Mouse (Mus musculus) intestine, embryonic 16.5 days (tissue): ENCODE measurements around the gene Ifitm2. TPM values are rescaled to one million over a fixed set of nuclear protein-coding genes. Genes with fewer than 3 reads are reported as not detected.
A peak's percentile ranks its signal among the peaks of the same experiment; 100 is the strongest.
"Not testable (repeated sequence)": the region's sequence is repeated elsewhere in the genome, so short reads cannot be mapped to it uniquely, and the experiment has no call there.

Experiments used
- ATAC-seq: fragments of 200-750 bp; cut with Nextera tagmentation; 2 replicates; pipeline ENCODE4 v1.8.0; 2017; ENCODE audit warnings: moderate TSS enrichment, moderate library complexity
- H3K27ac ChIP-seq: fragments of 300-500 bp; sonication (generic); 2 replicates; pipeline ENCODE4 v1.5.1; 2014; ENCODE audit warnings: mild to moderate bottlenecking, low read length
- H3K27me3 ChIP-seq: fragments of 300-500 bp; sonication (generic); replicated peaks from 2 replicates; pipeline ENCODE4 v1.6.1; 2014; ENCODE audit warnings: low read length, control low read depth, mixed read lengths; ENCODE audit not compliant: control insufficient read depth, insufficient read depth
- H3K36me3 ChIP-seq: fragments of 300-500 bp; sonication (generic); 2 replicates; pipeline ENCODE4 v1.6.1; 2014; ENCODE audit warnings: low read length, control low read depth; ENCODE audit not compliant: control insufficient read depth, insufficient read depth
- H3K4me1 ChIP-seq: fragments of 300-500 bp; sonication (generic); 2 replicates; pipeline ENCODE4 v1.6.1; 2014; ENCODE audit warnings: low read length, control low read depth, mixed read lengths; ENCODE audit not compliant: control insufficient read depth, insufficient read depth
- H3K4me2 ChIP-seq: fragments of 300-500 bp; sonication (generic); 2 replicates; pipeline ENCODE4 v1.6.1; 2014; ENCODE audit warnings: low read depth, low read length, control low read depth
- H3K4me3 ChIP-seq: fragments of 300-500 bp; sonication (generic); 2 replicates; pipeline ENCODE4 v1.5.1; 2014; ENCODE audit warnings: mild to moderate bottlenecking, low read length
- H3K9ac ChIP-seq: fragments of 300-500 bp; sonication (generic); 2 replicates; pipeline ENCODE4 v1.6.1; 2014; ENCODE audit warnings: low read depth, low read length
- H3K9me3 ChIP-seq: fragments of 300-500 bp; sonication (generic); 2 replicates; pipeline ENCODE4 v1.6.1; 2016; ENCODE audit warnings: low read length, control low read depth; ENCODE audit not compliant: control insufficient read depth
- WGBS: fragments of 180-500 bp; shearing (Covaris S2); extraction: QIAGEN DNeasy Blood & Tissue Kit; methylation state at CpG from one replicate; pipeline ENCODE4 v1.1.7; 2014; 5-methylcytosine and 5-hydroxymethylcytosine counted together
- polyA plus RNA-seq: library from polyadenylated mRNA; unstranded; fragments of >200 nt; fragmentation: Nextera tagmentation; extraction: Ambion mirVana; gene quantifications from 2 replicates; pipeline ENCODE4 v1.2.1, GENCODE M21; 2015

Gene Ifitm2
- polyA plus RNA-seq, 1 experiment from 2014 or later, result 1,252 TPM

DNA sequence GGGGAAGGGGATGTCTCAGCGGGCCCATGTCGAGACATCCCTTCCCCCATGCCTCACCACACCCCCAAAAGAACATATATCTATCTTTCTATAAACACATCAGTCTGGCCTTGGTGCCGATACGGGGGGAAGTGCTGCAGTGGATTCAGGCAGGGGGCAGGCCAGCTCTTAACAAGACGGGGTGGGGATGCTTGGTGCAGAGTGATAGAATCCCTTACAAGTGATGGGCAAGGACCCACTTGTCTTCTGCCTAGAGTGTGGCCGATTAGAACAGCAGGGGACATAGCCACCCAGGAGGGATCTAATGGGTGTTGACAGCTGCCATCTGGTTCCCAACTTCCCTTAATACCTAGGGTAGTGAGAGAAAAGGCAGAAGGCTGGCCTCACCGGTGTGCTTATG is 15.1 kb upstream of the Ifitm2 start:
- ATAC-seq, result 0 out of 2 replicates have a peak, but pooled peaks have one; percentile 11

DNA sequence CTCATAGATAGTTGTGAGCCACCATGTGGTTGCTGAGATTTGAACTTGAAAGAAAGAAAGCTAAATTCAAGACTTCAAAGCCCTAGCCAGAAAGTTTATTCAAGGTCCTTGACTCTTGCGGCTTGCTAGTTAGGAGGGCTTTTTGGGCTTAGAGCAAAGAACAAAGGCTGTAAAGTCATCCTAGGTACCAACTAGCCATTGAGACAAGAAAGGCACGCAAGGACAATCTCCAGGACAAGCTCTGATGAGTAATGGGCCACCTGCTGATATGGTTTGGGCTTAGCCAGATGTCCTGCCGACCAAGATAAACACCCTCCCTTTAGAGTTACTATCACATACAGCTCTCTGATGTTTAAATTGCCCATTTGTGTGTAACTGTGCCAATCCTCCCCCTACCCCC is 12.9 kb upstream of the Ifitm2 start:
- H3K4me1 ChIP-seq, result peaks cover 30% of the 10 kb centered on the region
- peak overlapping the region; percentile 51 for H3K4me2 ChIP-seq
- peak overlapping the region; percentile 17; the same call in 1 of the 2 replicates for H3K4me3 ChIP-seq
- H3K27ac ChIP-seq, ATAC-seq, H3K27me3 ChIP-seq, H3K36me3 ChIP-seq, H3K9me3 ChIP-seq: not testable (repeated sequence)
- 0 out of 2 replicates have a peak overlapping the region, but pooled peaks have one; percentile 3 for H3K9ac ChIP-seq
- 33% methylated on average over 3 of the region's 3 CpGs for WGBS

More for the DNA sequence above, 15.1 kb upstream of the Ifitm2 start:
- H3K9ac ChIP-seq, result 0 out of 2 replicates have a peak overlapping the region, but pooled peaks have one; percentile 2
- 39% methylated on average over 7 of the region's 7 CpGs for WGBS
- H3K4me1 ChIP-seq, result peaks cover 36% of the 10 kb centered on the region
- H3K36me3 ChIP-seq, result no peaks in the 10 kb centered on the region
- H3K4me2 ChIP-seq, result no peak overlapping the region
- H3K27ac ChIP-seq, result peak overlapping the region; percentile 92
- H3K27me3 ChIP-seq, result no peaks in the 10 kb centered on the region
- no peak overlapping the region for H3K4me3 ChIP-seq
- H3K9me3 ChIP-seq, result no peaks in the 10 kb centered on the region

DNA sequence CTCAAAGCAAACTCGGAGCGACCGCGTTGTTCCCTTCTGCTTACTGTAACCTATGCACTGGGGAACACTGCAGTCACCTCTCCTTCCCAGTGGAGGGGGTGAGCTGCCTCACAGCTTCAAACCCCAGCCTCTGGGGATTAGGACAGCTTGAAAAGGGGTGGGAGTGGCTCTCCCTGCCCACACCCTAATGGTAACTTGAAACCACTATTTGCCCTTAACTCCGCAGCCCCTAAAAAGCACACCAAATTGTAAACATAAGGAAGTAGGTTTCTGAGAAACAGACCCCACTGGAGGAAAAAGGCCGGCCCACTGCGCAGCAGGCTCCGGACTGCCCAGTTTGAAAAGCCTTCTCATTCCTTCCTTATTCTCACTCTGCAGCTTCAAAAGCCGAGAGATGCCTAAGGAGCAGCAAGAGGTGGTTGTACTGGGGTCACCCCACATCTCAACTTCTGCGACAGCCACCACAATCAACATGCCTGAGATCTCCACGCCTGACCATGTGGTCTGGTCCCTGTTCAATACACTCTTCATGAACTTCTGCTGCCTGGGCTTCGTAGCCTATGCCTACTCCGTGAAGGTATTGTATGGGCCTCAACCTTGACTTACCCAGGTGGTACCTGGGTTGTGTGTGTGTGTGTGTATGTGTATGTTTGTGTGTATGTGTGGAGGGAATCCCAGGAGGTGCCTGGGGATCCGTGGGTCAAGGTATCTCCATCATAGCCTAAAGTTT is 12.2 kb upstream of the Ifitm2 start:
- no peaks in the 10 kb centered on the region for H3K27me3 ChIP-seq
- H3K36me3 ChIP-seq, result no peaks in the 10 kb centered on the region
- peak overlapping the region; percentile 51 for H3K4me2 ChIP-seq
- H3K9me3 ChIP-seq, result no peaks in the 10 kb centered on the region
- peak overlapping the region; percentile 53; the same call in 1 of the 2 replicates for H3K9ac ChIP-seq
- 8% methylated on average over 14 of the region's 14 CpGs for WGBS
- H3K4me3 ChIP-seq, result peak overlapping the region; percentile 34
- H3K4me1 ChIP-seq, result peaks cover 23% of the 10 kb centered on the region
- peak; percentile 61 for ATAC-seq
- peak overlapping the region; percentile 65 for H3K27ac ChIP-seq

DNA sequence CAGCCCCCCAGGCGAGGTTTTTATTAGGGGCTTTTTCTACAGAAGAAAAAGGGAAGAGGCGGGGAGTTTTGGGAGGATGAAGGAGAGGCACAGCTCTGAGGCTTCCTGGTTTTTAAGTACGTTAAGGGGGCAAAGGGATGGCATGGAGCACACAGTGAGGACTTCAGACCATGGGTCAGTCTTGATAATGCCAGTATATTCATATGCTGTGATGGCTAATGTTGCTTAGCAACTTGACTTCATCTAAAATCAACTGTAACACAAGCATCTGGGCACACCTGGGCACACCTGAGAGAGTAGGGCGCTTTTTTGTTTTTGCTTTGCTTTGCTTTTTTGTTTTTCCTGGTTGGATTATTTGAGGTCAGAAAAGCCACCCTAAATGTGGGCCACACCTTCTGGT is 11.1 kb upstream of the Ifitm2 start, which contains the start of gene Ifitm1:
TSS of gene Ifitm1 (plus strand) at position 301 of the 400 bp plus-strand sequence.
- Histone ChIP-seq H3K27me3 (no peaks in the 10 kb centered on the region), H3K4me2 (no peak within 1 kb of the TSS), H3K36me3 (no peaks in the 10 kb centered on the region), H3K27ac (peak within 1 kb of the TSS; percentile 64), H3K9me3 (no peaks in the 10 kb centered on the region), H3K9ac (peak within 1 kb of the TSS; percentile 53; the same call in 1 of the 2 replicates), H3K4me1 (peaks cover 20% of the 10 kb centered on the region), H3K4me3 (peak within 1 kb of the TSS; percentile 34)
- ATAC-seq, result no peak
- 93% methylated on average over 4 of the region's 4 CpGs for WGBS

DNA sequence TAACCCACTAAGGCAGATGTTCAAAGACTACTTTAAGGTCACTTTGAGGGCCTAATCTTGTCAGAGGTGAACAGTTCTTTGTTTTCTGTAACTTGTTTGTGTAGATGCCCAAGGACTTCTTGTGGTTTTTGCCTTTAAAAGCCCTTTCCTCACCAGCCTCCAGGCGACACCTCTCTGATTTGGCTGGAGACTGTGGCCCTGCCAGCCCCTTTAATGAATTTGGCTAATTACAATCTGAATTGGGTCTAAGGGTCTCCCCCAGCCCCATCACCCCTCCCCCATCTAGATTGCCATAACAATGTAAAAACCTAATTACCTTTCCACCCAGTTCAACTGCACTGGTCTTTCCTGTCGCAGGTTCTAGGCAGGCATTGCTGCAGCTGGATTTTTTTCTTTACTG is 6.9 kb upstream of the Ifitm2 start:
- Histone ChIP-seq H3K4me3 (no peak overlapping the region), H3K4me2 (no peak overlapping the region), H3K27me3 (no peaks in the 10 kb centered on the region), H3K36me3 (no peaks in the 10 kb centered on the region), H3K9ac (no peak overlapping the region), H3K9me3 (no peaks in the 10 kb centered on the region), H3K4me1 (0 out of 2 replicates have a peak, but pooled peaks cover under 1% of the 10 kb centered on the region), H3K27ac (no peak overlapping the region)
- 79% methylated on average over 2 of the region's 2 CpGs for WGBS
- no peak for ATAC-seq

DNA sequence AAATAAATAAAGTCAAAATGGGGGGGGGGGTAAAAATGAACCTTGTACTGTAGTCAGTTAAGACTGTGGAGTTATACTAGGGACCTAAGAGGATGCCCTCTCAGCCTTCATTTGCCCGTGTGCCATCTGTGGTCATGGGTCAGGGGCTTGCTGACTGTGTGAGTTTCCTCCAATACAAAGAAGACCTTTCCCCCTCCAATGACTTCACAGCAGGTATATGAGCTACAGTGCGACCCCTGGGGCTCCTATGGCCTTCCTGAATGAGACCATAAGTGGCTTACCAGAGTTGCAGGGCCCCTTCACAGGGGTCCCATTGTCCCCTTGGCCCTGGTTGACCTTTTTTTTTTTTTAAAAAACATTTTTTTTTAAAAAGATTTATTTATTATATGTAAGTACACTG is 5.6 kb upstream of the Ifitm2 start:
- peaks cover 8% of the 10 kb centered on the region for H3K4me1 ChIP-seq
- H3K36me3 ChIP-seq, result no peaks in the 10 kb centered on the region
- no peak for ATAC-seq
- H3K27ac ChIP-seq, result no peak overlapping the region
- no peaks in the 10 kb centered on the region for H3K9me3 ChIP-seq
- no peaks in the 10 kb centered on the region for H3K27me3 ChIP-seq
- no peak overlapping the region for H3K9ac ChIP-seq
- WGBS, result 92% methylated on average over 2 of the region's 2 CpGs
- no peak overlapping the region for H3K4me2 ChIP-seq
- no peak overlapping the region for H3K4me3 ChIP-seq

DNA sequence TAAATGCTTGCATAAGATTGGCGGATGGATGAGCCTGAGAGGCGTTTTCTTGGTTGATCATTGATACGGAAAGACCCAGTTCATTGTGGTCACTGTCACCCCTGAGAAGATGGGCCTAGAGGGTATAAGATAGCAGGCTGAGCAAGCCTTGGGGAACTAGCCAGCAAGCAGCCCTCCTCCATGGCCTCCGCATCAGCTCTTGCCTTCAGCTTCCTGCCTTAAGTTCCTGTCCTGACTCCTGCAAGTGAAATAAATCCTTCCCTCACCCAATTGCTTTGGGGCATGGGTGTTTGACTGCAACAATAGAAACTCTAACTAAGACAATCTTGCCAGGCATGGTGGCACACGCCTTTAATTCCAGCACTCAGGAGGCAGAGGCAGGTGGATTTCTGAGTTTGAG is 4.2 kb upstream of the Ifitm2 start:
- Histone ChIP-seq H3K36me3 (no peaks in the 10 kb centered on the region), H3K27ac (no peak overlapping the region), H3K9me3 (no peaks in the 10 kb centered on the region), H3K4me3 (no peak overlapping the region), H3K4me1 (peaks cover 12% of the 10 kb centered on the region), H3K9ac (no peak overlapping the region), H3K27me3 (no peaks in the 10 kb centered on the region), H3K4me2 (no peak overlapping the region)
- 83% methylated on average over 5 of the region's 5 CpGs for WGBS
- no peak for ATAC-seq

DNA sequence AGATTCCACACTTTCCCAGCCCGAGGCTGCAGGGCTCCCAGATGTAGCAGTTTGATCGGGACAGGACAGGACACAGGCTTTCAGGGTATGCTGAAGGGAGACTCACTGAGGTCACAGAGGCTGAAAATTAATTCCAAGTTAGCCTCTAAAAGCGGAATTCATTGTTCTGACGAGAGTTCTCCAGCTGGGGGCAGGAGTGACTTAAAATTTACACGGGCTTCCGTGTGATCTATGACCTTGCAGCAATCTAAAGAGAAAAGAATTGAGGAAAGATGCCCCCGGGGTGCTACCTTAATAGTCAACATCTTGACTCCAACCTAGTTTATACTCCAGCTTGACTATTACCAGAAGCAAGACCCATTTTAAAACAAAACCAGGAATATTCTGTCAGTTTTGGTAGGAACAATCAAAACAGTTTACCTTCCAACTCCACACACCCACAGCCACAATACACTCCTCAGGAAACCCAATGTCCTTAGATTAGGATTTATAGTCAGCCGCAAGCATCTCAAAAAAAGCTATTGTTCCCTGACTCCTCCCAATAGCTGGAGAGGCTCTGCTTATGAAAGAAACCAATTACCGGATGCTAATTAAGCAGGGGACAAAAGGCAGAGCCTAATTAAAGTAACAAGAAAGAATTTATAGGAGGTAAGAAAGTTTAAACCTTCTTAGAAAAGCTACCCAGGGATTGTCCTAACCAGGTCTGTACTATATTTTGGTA is 3.6 kb upstream of the Ifitm2 start:
- Histone ChIP-seq H3K9me3 (no peaks in the 10 kb centered on the region), H3K36me3 (no peaks in the 10 kb centered on the region), H3K4me3 (no peak overlapping the region), H3K27me3 (no peaks in the 10 kb centered on the region), H3K9ac (no peak overlapping the region), H3K27ac (no peak overlapping the region), H3K4me2 (no peak overlapping the region), H3K4me1 (peaks cover 14% of the 10 kb centered on the region)
- no peak for ATAC-seq
- WGBS, result 13% methylated on average over 9 of the region's 9 CpGs

DNA sequence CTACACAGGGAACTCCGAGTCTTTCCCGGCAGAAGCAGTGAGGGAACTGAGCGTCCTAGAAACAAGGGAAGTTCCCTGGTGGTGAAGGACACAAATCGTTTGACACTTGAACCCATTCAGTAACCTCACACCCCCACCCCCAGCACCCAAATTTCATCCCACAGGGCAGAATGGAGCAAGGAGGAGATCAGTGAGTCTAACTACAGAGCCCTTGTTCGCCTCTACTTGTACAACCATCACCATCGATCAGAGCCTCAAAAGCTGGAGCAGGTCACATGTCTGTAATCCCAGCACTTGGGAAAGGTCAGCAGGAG is 726 bp upstream of the Ifitm2 start:
- ATAC-seq, result no peak
- Histone ChIP-seq H3K27ac (peak overlapping the region; percentile 97), H3K9ac (peak overlapping the region; percentile 53), H3K4me2 (peak overlapping the region; percentile 90), H3K27me3 (no peaks in the 10 kb centered on the region), H3K4me1 (peaks cover 34% of the 10 kb centered on the region), H3K9me3 (no peaks in the 10 kb centered on the region), H3K4me3 (0 out of 2 replicates have a peak overlapping the region, but pooled peaks have one; percentile 63), H3K36me3 (no peaks in the 10 kb centered on the region)
- WGBS, result 33% methylated on average over 6 of the region's 6 CpGs
